In the genomic region with DNA sequence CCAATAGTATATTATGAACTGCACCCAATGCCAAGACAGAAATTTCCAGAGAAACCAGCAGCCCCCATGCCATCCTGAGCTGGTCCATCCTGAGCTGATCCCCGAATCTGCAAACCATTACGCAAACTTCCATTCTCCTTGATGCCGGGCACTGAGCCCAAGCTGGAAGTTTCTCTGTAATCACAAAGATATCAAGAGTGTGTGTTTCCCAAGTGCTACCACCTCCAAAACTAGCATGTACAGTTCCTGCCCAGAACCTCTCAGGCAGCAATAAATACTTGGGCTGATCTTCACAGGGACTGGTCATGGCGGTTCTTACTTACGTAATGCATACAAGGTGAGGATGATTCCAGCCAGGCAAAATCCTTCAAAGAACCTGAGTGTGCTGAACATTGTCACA, we compare ENCODE assay signal across 21 mouse cellular contexts. TPM values are rescaled to one million over a fixed set of nuclear protein-coding genes. Genes with fewer than 3 reads are reported as not detected.
DNase-seq lines count a peak whose midpoint lies in the region; ATAC-seq and TF ChIP-seq lines count a peak whose summit lies in the region.
"Had no signal": no experiment of that assay in that cellular context is flagged by ENCODE, and none has a peak within 500 bp of the region (broad histone marks: within the 10 kb centered on the region; RNA-seq: fewer than 3 reads in every experiment).

No protein-coding gene starts in this region.

- no peak for ATAC-seq in forebrain, embryonic 11.5 days (replicated peaks; ENCODE audit: low FRiP score)
- ATAC-seq in forebrain, embryonic 12.5 days (ENCODE audit: low FRiP score) = no peak
- no peak for ATAC-seq in liver, embryonic 16.5 days (ENCODE audit: low read depth)
- peak; percentile 79 for ATAC-seq in lung, postnatal 0 days
- no peak for ATAC-seq in CD4-positive, CD25-positive, alpha-beta regulatory T cell, adult 4 months
- ATAC-seq: forebrain, postnatal 0 days had no signal

- no peak overlapping the region for H3K9ac ChIP-seq in forebrain, embryonic 11.5 days (ENCODE audit: low read length)
- no peak overlapping the region for H3K9ac ChIP-seq in forebrain, embryonic 12.5 days
- H3K9ac ChIP-seq in liver, embryonic 16.5 days (ENCODE audit: low read depth, low read length) = no peak overlapping the region
- no peak overlapping the region for H3K9ac ChIP-seq in lung, postnatal 0 days (replicated peaks; ENCODE audit: low read depth)
- H3K9ac ChIP-seq: embryonic facial prominence, embryonic 15.5 days; forebrain, postnatal 0 days; hindbrain, embryonic 14.5 days; limb, embryonic 13.5 days had no signal

- peak; percentile 88 for TF ChIP-seq EP300 in lung, postnatal 0 days (IDR thresholded peaks at IDR 0.05)

- no peak for TF ChIP-seq POLR2A in small intestine, adult 2 months (IDR thresholded peaks at IDR 0.05; ENCODE audit: low read depth, low read length)

- H3K4me3 ChIP-seq in forebrain, embryonic 11.5 days (ENCODE audit: low read depth, low read length) = no peak overlapping the region
- no peak overlapping the region for H3K4me3 ChIP-seq in forebrain, embryonic 12.5 days (replicated peaks)
- H3K4me3 ChIP-seq in liver, embryonic 16.5 days (ENCODE audit: low read depth, low read length) = no peak overlapping the region
- H3K4me3 ChIP-seq in lung, postnatal 0 days (ENCODE audit: low read depth, low read length) = no peak overlapping the region
- no peak overlapping the region for H3K4me3 ChIP-seq in small intestine, adult 2 months (ENCODE audit: low read depth, low read length)
- H3K4me3 ChIP-seq: embryonic facial prominence, embryonic 15.5 days; layer of hippocampus, adult 2 months; limb, embryonic 13.5 days had no signal

- TF ChIP-seq CTCF in lung, postnatal 0 days (IDR thresholded peaks at IDR 0.05) = no peak
- no peak for TF ChIP-seq CTCF in small intestine, adult 2 months (IDR thresholded peaks at IDR 0.05; ENCODE audit: extremely low read depth, insufficient read length, insufficient replicate concordance, low read depth, low read length)

- 95% methylated on average over 5 of the region's 5 CpGs for WGBS in forebrain, embryonic 11.5 days
- WGBS in forebrain, embryonic 12.5 days = 97% methylated on average over 5 of the region's 5 CpGs
- 89% methylated on average over 5 of the region's 5 CpGs for whole genome bisulfite sequencing in liver, embryonic 16.5 days (ENCODE audit: insufficient replicate concordance)
- WGBS in lung, postnatal 0 days = 54% methylated on average over 5 of the region's 5 CpGs
- WGBS in small intestine, adult 2 months = 35% methylated on average over 5 of the region's 5 CpGs

- peak; percentile 2 for DNase-seq in forebrain, embryonic 11.5 days (ENCODE audit: low spot score)
- DNase-seq in lung, postnatal 0 days (ENCODE audit: low spot score) = peak; percentile 83
- DNase-seq in adrenal gland, adult 8-10 months = no peak
- DNase-seq in adrenal gland, postnatal 25 days = no peak
- DNase-seq: adrenal gland, postnatal 14 days; cerebellum, adult 8-10 months; forebrain, postnatal 0 days; gastrocnemius, postnatal 36 days; heart, postnatal 4 days; kidney, adult 9 months; kidney, postnatal 14 days; right cerebral cortex, postnatal 4 days had no signal

- no peak overlapping the region for H3K4me2 ChIP-seq in forebrain, embryonic 11.5 days (ENCODE audit: low read depth, low read length, severe bottlenecking)
- H3K4me2 ChIP-seq in forebrain, embryonic 12.5 days = no peak overlapping the region
- H3K4me2 ChIP-seq in liver, embryonic 16.5 days (ENCODE audit: low read depth, low read length) = no peak overlapping the region
- no peak overlapping the region for H3K4me2 ChIP-seq in lung, postnatal 0 days (replicated peaks; ENCODE audit: low read depth, low read length)
- H3K4me2 ChIP-seq: embryonic facial prominence, embryonic 15.5 days; hindbrain, embryonic 14.5 days; limb, embryonic 13.5 days; midbrain, embryonic 11.5 days had no signal

- no peaks in the 10 kb centered on the region for H3K9me3 ChIP-seq in forebrain, embryonic 11.5 days (ENCODE audit: control insufficient read depth, low read length)
- no peaks in the 10 kb centered on the region for H3K9me3 ChIP-seq in forebrain, embryonic 12.5 days
- H3K9me3 ChIP-seq in liver, embryonic 16.5 days (replicated peaks; ENCODE audit: control insufficient read depth, low read length) = no peaks in the 10 kb centered on the region
- no peaks in the 10 kb centered on the region for H3K9me3 ChIP-seq in lung, postnatal 0 days (ENCODE audit: low read length)
- H3K9me3 ChIP-seq: embryonic facial prominence, embryonic 15.5 days; limb, embryonic 13.5 days had no signal

- H3K27ac ChIP-seq in forebrain, embryonic 11.5 days (ENCODE audit: low read depth, low read length) = no peak overlapping the region
- H3K27ac ChIP-seq in forebrain, embryonic 12.5 days = no peak overlapping the region
- peak overlapping the region; percentile 72 for H3K27ac ChIP-seq in liver, embryonic 16.5 days (ENCODE audit: low read length)
- H3K27ac ChIP-seq in lung, postnatal 0 days (ENCODE audit: low read length) = no peak overlapping the region
- peak overlapping the region; percentile 17 for H3K27ac ChIP-seq in small intestine, adult 2 months (ENCODE audit: insufficient read depth, low read depth, low read length)
- H3K27ac ChIP-seq: embryonic facial prominence, embryonic 15.5 days; hindbrain, embryonic 14.5 days; layer of hippocampus, adult 2 months; limb, embryonic 13.5 days had no signal

- peaks cover 3% of the 10 kb centered on the region; the same call in 1 of the 2 replicates for H3K36me3 ChIP-seq in forebrain, embryonic 11.5 days (ENCODE audit: control insufficient read depth, insufficient read depth, low read length)
- H3K36me3 ChIP-seq in forebrain, embryonic 12.5 days (replicated peaks) = peaks cover 34% of the 10 kb centered on the region
- H3K36me3 ChIP-seq in liver, embryonic 16.5 days (ENCODE audit: control insufficient read depth, insufficient read depth) = peaks cover 39% of the 10 kb centered on the region
- no peaks in the 10 kb centered on the region for H3K36me3 ChIP-seq in lung, postnatal 0 days (ENCODE audit: insufficient read depth, low read length)
- peaks cover 1% of the 10 kb centered on the region; the same call in 1 of the 2 replicates for H3K36me3 ChIP-seq in small intestine, adult 2 months (ENCODE audit: control insufficient read depth, insufficient read depth, low read length)
- H3K36me3 ChIP-seq: embryonic facial prominence, embryonic 15.5 days had no signal

- no peaks in the 10 kb centered on the region for H3K4me1 ChIP-seq in forebrain, embryonic 11.5 days (replicated peaks; ENCODE audit: control insufficient read depth, insufficient read depth, low read length)
- peaks cover 4% of the 10 kb centered on the region; the same call in 1 of the 2 replicates for H3K4me1 ChIP-seq in forebrain, embryonic 12.5 days
- H3K4me1 ChIP-seq in liver, embryonic 16.5 days (ENCODE audit: control insufficient read depth, low read depth, low read length) = peaks cover 29% of the 10 kb centered on the region
- no peaks in the 10 kb centered on the region for H3K4me1 ChIP-seq in lung, postnatal 0 days (ENCODE audit: insufficient read depth, low read depth, low read length)
- H3K4me1 ChIP-seq in small intestine, adult 2 months (ENCODE audit: control insufficient read depth, insufficient read depth, insufficient read length, low read length) = peaks cover 14% of the 10 kb centered on the region; the same call in 1 of the 2 replicates

- H3K27me3 ChIP-seq in forebrain, embryonic 11.5 days (ENCODE audit: control insufficient read depth, insufficient read depth, low read length) = no peaks in the 10 kb centered on the region
- H3K27me3 ChIP-seq in forebrain, embryonic 12.5 days = no peaks in the 10 kb centered on the region
- no peaks in the 10 kb centered on the region for H3K27me3 ChIP-seq in liver, embryonic 16.5 days (ENCODE audit: control insufficient read depth, insufficient read depth, low read depth, low read length)
- no peaks in the 10 kb centered on the region for H3K27me3 ChIP-seq in lung, postnatal 0 days (replicated peaks; ENCODE audit: insufficient read depth, low read length)
- no peaks in the 10 kb centered on the region for H3K27me3 ChIP-seq in small intestine, adult 2 months (ENCODE audit: control insufficient read depth, insufficient read depth, low read length)
- H3K27me3 ChIP-seq: embryonic facial prominence, embryonic 15.5 days; limb, embryonic 13.5 days had no signal

RNA-seq across cellular contexts. Expression of a gene that starts 46.3 kb away (rescaled TPM):
- polyA plus RNA-seq in forebrain, embryonic 11.5 days (2014; fragmentation: Nextera tagmentation; extraction: Ambion mirVana) = 16.9 and 18.5 TPM in 2 replicates
- polyA plus RNA-seq in forebrain, embryonic 12.5 days (2016; fragmentation: Nextera tagmentation; extraction: Ambion mirVana) = 16.4 and 19.7 TPM in 2 replicates
- 6.7 and 8.2 TPM in 2 replicates for polyA plus RNA-seq in liver, embryonic 16.5 days (2015; fragmentation: Nextera tagmentation; extraction: Ambion mirVana)
- polyA plus RNA-seq in lung, postnatal 0 days (2015; fragmentation: Nextera tagmentation; extraction: Ambion mirVana) = 8.1 and 9.1 TPM in 2 replicates
- 25.9 and 52.9 TPM in 2 replicates for polyA plus RNA-seq in small intestine, adult 2 months (2012; rRNA removed)
- under 1 TPM; 0.32 to 0.46 TPM for polyA plus RNA-seq in CD4-positive, CD25-positive, alpha-beta regulatory T cell, adult 4 months (2017; shearing (Covaris generic))
- total RNA-seq in adrenal gland, adult 8-10 months (2022) = 1 to 10 TPM; 4.2 to 4.7 (median 4.5) TPM
- total RNA-seq in adrenal gland, postnatal 25 days (2021) = 3.8 and 8.2 TPM in 2 replicates

Comparison
In these comparisons a context has a peak if more than half of its experiments do, and no peak if none do; other contexts are left out.
1. DNase-seq: peak in forebrain, embryonic 11.5 days (single experiment) and lung, postnatal 0 days (single experiment); none in adrenal gland, adult 8-10 months (single experiment) and adrenal gland, postnatal 25 days (single experiment).
2. H3K27ac ChIP-seq: peak in liver, embryonic 16.5 days (single experiment) and small intestine, adult 2 months (single experiment); none in forebrain, embryonic 11.5 days (single experiment), forebrain, embryonic 12.5 days (single experiment) and lung, postnatal 0 days (single experiment).